Mouse (Mus musculus) midbrain, embryonic 16.5 days (tissue): ENCODE data around the gene Syngr1. TPM values are rescaled to one million over a fixed set of nuclear protein-coding genes. Genes with fewer than 3 reads are reported as not detected.

ENCODE experiments used
- ATAC-seq: fragments of 200-750 bp; cut with Nextera tagmentation; 2 replicates; pipeline ENCODE4 v1.8.0; 2017; ENCODE audit warnings: moderate TSS enrichment
- H3K27ac ChIP-seq: fragments of 300-500 bp; sonication (generic); 2 replicates; pipeline ENCODE4 v1.5.1; 2014; ENCODE audit warnings: mild to moderate bottlenecking, low read length, mixed read lengths
- H3K27me3 ChIP-seq: fragments of 300-500 bp; sonication (generic); 2 replicates; pipeline ENCODE4 v1.6.1; 2014; ENCODE audit warnings: low read depth, low read length, mixed read lengths; ENCODE audit not compliant: control insufficient read depth, insufficient read depth
- H3K36me3 ChIP-seq: fragments of 300-500 bp; sonication (generic); 2 replicates; pipeline ENCODE4 v1.6.1; 2014; ENCODE audit warnings: mild to moderate bottlenecking, low read length, moderate library complexity, mixed read lengths; ENCODE audit not compliant: control insufficient read depth, insufficient read depth
- H3K4me1 ChIP-seq: fragments of 300-500 bp; sonication (generic); 2 replicates; pipeline ENCODE4 v1.6.1; 2014; ENCODE audit warnings: mild to moderate bottlenecking, low read length, mixed read lengths; ENCODE audit not compliant: control insufficient read depth, insufficient read depth
- H3K4me2 ChIP-seq: fragments of 300-500 bp; sonication (generic); 2 replicates; pipeline ENCODE4 v1.6.1; 2014; ENCODE audit warnings: mild to moderate bottlenecking, low read length, mixed read lengths
- H3K4me3 ChIP-seq: fragments of 300-500 bp; sonication (generic); 2 replicates; pipeline ENCODE4 v1.5.1; 2014; ENCODE audit warnings: low read depth, mild to moderate bottlenecking, low read length, moderate library complexity, mixed read lengths
- H3K9ac ChIP-seq: fragments of 300-500 bp; sonication (generic); 2 replicates; pipeline ENCODE4 v1.6.1; 2014; ENCODE audit warnings: low read depth, low read length, mixed read lengths
- H3K9me3 ChIP-seq: fragments of 300-500 bp; sonication (generic); replicated peaks from 2 replicates; pipeline ENCODE4 v1.6.1; 2014; ENCODE audit warnings: mild to moderate bottlenecking, low read length, mixed read lengths; ENCODE audit not compliant: control insufficient read depth, poor library complexity, severe bottlenecking
- WGBS: fragments of 180-500 bp; shearing (Covaris S2); extraction: QIAGEN DNeasy Blood & Tissue Kit; methylation state at CpG from one replicate; pipeline ENCODE4 v1.1.7; 2014; 5-methylcytosine and 5-hydroxymethylcytosine counted together
- polyA plus RNA-seq: library from polyadenylated mRNA; unstranded; fragments of >200 nt; fragmentation: Nextera tagmentation; extraction: Ambion mirVana; gene quantifications from 2 replicates; pipeline ENCODE4 v1.2.1, GENCODE M21; 2015

Syngr1 gene
- polyA plus RNA-seq, 1 experiment from 2014 or later, result 83.9 TPM

- 85% methylated on average over 6 of the region's 6 CpGs for WGBS
- H3K4me3 ChIP-seq, result no peak overlapping the region
- peaks cover 22% of the 10 kb centered on the region for H3K4me1 ChIP-seq
- no peaks in the 10 kb centered on the region for H3K36me3 ChIP-seq
- no peaks in the 10 kb centered on the region for H3K9me3 ChIP-seq
- no peak overlapping the region for H3K27ac ChIP-seq
- no peaks in the 10 kb centered on the region for H3K27me3 ChIP-seq
- no peak overlapping the region for H3K9ac ChIP-seq
- no peak for ATAC-seq
- H3K4me2 ChIP-seq, result no peak overlapping the region
Measured at GRCm38 (mm10) chr15:80101503-80101902, 10.4 kb downstream of the Syngr1 start.

- Histone ChIP-seq H3K9me3 (no peaks in the 10 kb centered on the region), H3K4me3 (no peak overlapping the region)
- ATAC-seq, result no peak
Measured at GRCm38 (mm10) chr15:80102495-80102894, 11.4 kb downstream of the Syngr1 start.

GRCm38 (mm10) chr15:80105490-80106410 lies 14.6 kb downstream of the Syngr1 start:
- no peak for ATAC-seq
- WGBS, result 53% methylated on average over 12 of the region's 12 CpGs
- H3K4me1 ChIP-seq, result peaks cover 5% of the 10 kb centered on the region; the same call in 1 of the 2 replicates
- no peak overlapping the region for H3K4me2 ChIP-seq
- no peaks in the 10 kb centered on the region for H3K27me3 ChIP-seq
- H3K9me3 ChIP-seq, result no peaks in the 10 kb centered on the region
- no peak overlapping the region for H3K4me3 ChIP-seq
- H3K9ac ChIP-seq, result no peak overlapping the region
- H3K36me3 ChIP-seq, result peaks cover 7% of the 10 kb centered on the region; the same call in 1 of the 2 replicates
- peak overlapping the region; percentile 30 for H3K27ac ChIP-seq

More at GRCm38 (mm10) chr15:80102495-80102894, 11.4 kb downstream of the Syngr1 start:
- Histone ChIP-seq H3K4me2 (no peak overlapping the region), H3K27ac (no peak overlapping the region), H3K4me1 (peaks cover 14% of the 10 kb centered on the region), H3K36me3 (no peaks in the 10 kb centered on the region), H3K9ac (no peak overlapping the region), H3K27me3 (no peaks in the 10 kb centered on the region)
- WGBS, result 88% methylated on average over 6 of the region's 6 CpGs

GRCm38 (mm10) chr15:80107143-80107542 lies 16.0 kb downstream of the Syngr1 start:
- H3K4me2 ChIP-seq, result no peak overlapping the region
- peaks cover 5% of the 10 kb centered on the region; the same call in 1 of the 2 replicates for H3K4me1 ChIP-seq
- H3K27me3 ChIP-seq, result no peaks in the 10 kb centered on the region
- ATAC-seq, result no peak
- no peak overlapping the region for H3K4me3 ChIP-seq
- H3K27ac ChIP-seq, result no peak overlapping the region
- H3K36me3 ChIP-seq, result peaks cover 10% of the 10 kb centered on the region
- H3K9ac ChIP-seq, result no peak overlapping the region
- no peaks in the 10 kb centered on the region for H3K9me3 ChIP-seq
- WGBS, result 95% methylated on average over 8 of the region's 8 CpGs

GRCm38 (mm10) chr15:80107575-80107974 lies 16.4 kb downstream of the Syngr1 start:
- Histone ChIP-seq H3K27me3 (no peaks in the 10 kb centered on the region), H3K4me3 (no peak overlapping the region), H3K9ac (no peak overlapping the region), H3K4me1 (peaks cover 5% of the 10 kb centered on the region; the same call in 1 of the 2 replicates), H3K9me3 (no peaks in the 10 kb centered on the region), H3K27ac (no peak overlapping the region), H3K4me2 (no peak overlapping the region), H3K36me3 (peaks cover 13% of the 10 kb centered on the region)
- 95% methylated on average over 3 of the region's 3 CpGs for WGBS
- no peak for ATAC-seq

- Histone ChIP-seq H3K4me1 (no peaks in the 10 kb centered on the region), H3K27me3 (no peaks in the 10 kb centered on the region), H3K4me2 (no peak overlapping the region), H3K4me3 (no peak overlapping the region), H3K36me3 (peaks cover 28% of the 10 kb centered on the region), H3K9ac (no peak overlapping the region), H3K27ac (no peak overlapping the region), H3K9me3 (no peaks in the 10 kb centered on the region)
- ATAC-seq, result no peak
- WGBS, result 80% methylated on average over 12 of the region's 12 CpGs
Measured at GRCm38 (mm10) chr15:80111436-80111835, 20.3 kb downstream of the Syngr1 start.

GRCm38 (mm10) chr15:80112499-80112898 lies 21.4 kb downstream of the Syngr1 start:
- Histone ChIP-seq H3K36me3 (peaks cover 28% of the 10 kb centered on the region), H3K4me1 (no peaks in the 10 kb centered on the region), H3K27me3 (no peaks in the 10 kb centered on the region), H3K4me2 (no peak overlapping the region), H3K4me3 (no peak overlapping the region), H3K27ac (no peak overlapping the region), H3K9ac (no peak overlapping the region), H3K9me3 (no peaks in the 10 kb centered on the region)
- WGBS, result 39% methylated on average over 2 of the region's 2 CpGs
- no peak for ATAC-seq

- H3K27me3 ChIP-seq, result no peaks in the 10 kb centered on the region
- no peak overlapping the region for H3K9ac ChIP-seq
- H3K4me3 ChIP-seq, result no peak overlapping the region
- 91% methylated on average over 7 of the region's 7 CpGs for WGBS
- no peaks in the 10 kb centered on the region for H3K4me1 ChIP-seq
- H3K4me2 ChIP-seq, result no peak overlapping the region
- H3K36me3 ChIP-seq, result peaks cover 28% of the 10 kb centered on the region
- H3K27ac ChIP-seq, result no peak overlapping the region
- no peaks in the 10 kb centered on the region for H3K9me3 ChIP-seq
- no peak for ATAC-seq
Measured at GRCm38 (mm10) chr15:80114414-80114813, 23.3 kb downstream of the Syngr1 start.

GRCm38 (mm10) chr15:80115256-80115655 lies 24.1 kb downstream of the Syngr1 start:
- no peaks in the 10 kb centered on the region for H3K4me1 ChIP-seq
- no peaks in the 10 kb centered on the region for H3K9me3 ChIP-seq
- H3K4me3 ChIP-seq, result no peak overlapping the region
- no peaks in the 10 kb centered on the region for H3K27me3 ChIP-seq
- H3K4me2 ChIP-seq, result no peak overlapping the region
- H3K27ac ChIP-seq, result no peak overlapping the region
- H3K9ac ChIP-seq, result no peak overlapping the region
- 63% methylated on average over 5 of the region's 5 CpGs for WGBS
- ATAC-seq, result no peak
- peaks cover 26% of the 10 kb centered on the region for H3K36me3 ChIP-seq
